Mouse (Mus musculus) spleen, adult 12 weeks (tissue): Measurements from ENCODE around the gene Adarb2.

ENCODE experiments used
- DNase-seq: peaks from one replicate; pipeline ENCODE4 v3.0.0; 2022; ENCODE audit warnings: low spot score

The Adarb2 gene

DNA sequence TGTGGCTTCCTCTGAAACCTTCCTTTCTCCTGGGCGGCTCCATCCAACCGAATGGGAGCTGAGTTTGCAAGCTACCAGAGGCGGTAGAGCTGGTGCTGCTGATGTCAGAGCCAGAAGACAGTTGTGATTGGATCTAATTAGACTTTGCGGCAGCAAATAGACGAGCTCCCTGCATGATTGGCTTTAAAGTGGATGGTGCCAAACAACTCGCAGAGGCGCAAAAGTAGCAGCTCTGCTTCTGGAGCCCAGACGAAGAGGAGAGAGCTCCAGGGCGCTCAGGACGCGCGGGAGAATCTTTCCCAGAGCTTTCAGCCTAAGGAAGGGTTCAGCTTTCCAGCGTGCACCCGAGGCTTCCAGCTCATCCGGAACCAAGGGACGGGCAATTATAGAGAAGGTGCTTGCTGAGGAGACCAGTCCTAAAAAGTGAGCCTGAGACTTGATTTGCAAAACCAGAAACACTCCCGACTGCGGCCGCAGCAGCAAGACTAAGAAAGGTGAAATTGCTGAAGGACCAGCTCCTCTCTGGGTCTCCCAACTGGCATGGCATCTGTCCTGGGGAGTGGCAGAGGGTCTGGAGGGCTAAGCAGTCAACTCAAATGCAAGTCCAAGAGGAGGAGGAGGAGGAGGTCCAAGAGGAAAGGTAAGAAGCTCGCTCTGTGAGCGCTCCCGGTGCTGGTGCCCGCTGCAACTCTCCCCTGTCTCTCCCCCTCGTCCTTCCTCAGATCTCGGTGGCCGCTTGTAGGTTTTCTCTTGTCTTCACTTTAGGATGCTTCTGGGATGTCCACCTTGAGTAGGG is at the start of gene Adarb2:
Adarb2 (plus strand) TSS at position 186 of the 796 bp plus-strand sequence.
- no peak for DNase-seq

DNA sequence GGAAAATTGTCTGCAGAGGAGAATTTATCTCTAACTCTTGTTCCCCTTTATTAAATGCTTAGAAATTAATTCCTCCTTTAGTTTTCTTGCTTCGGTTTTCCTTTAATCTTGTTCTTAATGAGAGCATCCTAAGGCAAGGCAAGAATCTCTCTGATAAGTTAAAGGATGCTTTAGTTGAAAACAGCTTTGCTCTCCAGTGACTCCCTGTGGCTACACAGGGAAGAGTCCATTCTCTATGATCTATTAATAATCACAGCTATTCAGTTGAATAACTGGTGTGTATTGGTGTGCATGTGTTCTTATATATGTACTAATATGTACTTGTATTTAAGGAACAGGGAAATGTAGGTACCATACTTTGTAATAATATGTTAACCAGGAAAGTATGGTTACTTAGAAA is 28.9 kb upstream of the Adarb2 start:
- no peak for DNase-seq

DNA sequence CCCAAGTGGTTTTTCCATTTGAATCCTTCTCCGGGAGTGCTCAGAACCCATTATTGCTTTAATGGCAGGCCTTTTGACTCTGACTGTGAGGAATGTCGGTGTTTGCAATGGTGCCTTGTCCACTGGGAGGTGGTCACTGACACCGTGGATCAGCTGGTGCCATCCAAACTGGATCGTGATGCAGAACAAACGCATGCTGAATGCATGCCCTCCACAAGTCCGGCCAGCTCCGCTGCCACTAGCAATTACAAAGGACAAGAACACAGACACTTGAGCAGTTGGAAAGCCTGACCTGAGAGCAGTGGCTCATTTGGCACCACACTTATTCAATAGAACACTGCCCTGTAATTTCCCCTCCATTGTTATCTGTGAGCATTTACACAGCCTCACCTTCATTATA is 10.7 kb upstream of the Adarb2 start:
- no peak for DNase-seq

DNA sequence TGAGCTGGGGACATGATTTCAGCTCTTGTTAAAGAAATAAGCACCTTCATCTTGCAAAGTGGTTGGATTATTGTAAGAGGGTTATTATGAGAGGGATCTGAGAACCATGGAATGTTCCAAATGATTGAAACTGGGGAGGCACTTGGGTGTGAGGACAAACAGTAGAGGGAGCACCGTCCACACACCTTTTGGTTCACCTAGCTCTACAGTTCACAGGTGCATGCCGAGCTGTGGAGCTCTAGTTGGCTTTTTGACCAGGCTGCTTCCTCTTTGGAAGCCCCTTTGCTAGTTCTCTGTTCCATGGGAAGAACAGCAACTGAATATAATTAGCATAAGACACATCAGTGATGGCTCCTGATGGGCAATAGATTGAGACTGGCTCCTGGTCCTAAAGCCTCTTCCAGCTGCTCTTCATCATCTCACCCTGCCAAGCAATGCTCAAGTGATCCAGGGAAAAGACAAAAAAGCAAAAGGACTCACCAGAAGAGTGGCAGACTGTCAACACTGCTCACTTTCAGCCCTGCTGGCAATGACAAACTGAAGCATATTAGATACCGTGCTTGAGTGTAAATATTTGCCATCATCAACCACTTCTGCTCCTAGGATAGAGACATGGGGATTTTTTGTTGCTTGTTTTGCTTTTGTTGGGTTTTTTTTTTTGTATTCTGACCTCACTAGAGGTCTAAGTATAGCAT is 3.3 kb upstream of the Adarb2 start:
- no peak for DNase-seq

DNA sequence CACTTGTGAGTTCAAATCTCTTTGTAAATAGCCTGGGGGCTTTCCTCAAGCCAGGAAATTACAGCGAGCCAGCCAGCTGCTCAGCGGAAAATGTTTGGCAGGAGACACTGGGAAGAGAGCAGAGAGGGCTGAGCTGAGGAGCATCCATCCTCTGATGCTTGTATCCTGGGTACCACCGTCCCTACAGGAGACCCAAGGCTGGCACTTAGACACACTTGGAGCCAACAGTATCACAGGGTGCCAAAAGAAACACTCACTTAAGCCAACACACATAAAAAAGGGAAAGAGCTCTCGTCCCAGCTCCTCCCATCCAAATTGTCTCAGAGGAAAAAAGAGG is 779 bp downstream of the Adarb2 start:
- no peak for DNase-seq

DNA sequence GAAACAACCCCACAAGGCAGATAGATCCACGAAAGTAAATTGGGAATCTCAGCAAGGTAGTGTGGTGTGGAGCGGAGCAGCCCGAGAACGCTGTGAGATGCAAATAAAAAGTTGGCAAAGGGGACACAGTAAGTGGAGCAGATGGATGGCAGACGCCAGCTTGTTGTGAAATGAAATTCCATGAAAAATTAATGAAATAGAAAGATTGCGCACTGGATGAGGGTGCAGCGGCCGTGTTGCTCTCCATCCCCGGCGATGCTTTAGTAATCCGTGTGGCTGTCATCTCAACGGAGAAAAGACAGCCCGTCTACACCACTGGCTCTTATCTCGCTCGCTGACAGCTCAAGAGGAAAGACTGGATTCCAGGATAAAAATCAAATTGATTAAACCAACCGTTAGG is 4.7 kb downstream of the Adarb2 start:
- no peak for DNase-seq

DNA sequence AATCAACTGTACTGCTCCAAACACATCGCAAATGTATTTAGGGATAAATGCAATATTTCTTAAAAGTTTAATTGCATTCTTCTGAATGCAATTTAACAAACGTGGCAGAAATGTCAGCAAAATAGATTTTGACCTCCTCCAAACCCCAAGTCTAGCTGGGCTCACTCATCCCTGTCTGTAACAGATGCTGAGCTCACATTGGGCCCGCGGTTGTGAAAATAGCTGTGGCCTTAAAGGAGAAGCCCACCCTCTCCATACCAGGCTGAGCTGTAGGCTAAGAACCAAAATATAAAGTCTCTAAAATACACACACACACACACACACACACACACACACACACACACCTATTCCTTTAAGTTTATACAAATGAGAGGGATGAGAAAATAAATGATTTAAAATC is 8.1 kb downstream of the Adarb2 start:
- DNase-seq, result no peak

DNA sequence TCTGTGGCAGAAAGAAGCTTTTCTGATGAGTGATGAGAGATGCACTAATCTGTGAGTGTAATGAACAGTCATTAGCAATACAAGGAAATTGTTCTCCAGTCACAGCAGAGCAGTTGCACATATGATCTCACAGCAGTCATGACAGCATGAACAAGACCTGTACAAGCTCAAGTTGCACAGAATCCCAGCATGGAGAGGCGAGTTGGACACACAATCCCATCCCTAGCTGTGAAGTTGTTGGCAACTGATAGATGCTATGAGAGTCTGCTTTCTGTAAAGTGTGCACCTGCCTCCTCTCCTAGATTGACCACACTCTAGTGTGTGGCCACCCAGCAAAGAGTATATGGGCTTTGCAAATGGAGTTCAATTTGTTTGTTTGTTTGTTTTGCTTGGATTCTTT is 36.2 kb downstream of the Adarb2 start:
- no peak for DNase-seq

DNA sequence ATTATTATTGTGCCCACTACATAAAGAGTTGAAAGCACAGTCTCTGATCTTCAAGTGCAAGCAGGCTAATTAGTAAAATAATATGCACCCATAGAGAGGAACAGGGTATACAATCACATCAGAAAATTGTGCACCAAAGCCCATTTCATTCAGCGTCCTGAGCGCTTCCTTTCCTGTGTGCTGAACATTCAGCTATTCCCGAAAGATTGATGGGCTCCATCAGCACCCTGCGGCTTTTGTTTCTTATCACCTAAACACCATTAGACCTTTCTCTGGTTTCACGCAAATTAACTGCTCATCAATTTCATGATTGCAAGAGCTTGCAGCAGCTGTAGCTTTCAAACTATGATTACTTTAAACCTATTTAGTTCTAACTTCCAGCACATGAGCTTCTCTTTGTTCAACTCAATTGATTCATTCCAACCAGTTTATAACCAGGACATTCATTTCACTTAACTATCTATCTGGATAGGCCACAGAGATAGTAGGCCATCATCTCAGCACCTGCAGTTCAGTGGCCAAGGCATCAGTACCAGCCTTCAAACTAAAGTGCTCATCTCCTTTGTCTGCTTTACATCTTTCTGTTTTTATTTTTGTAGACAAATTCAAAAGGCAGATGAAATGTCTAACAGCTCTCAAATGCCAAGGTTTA is 45.5 kb downstream of the Adarb2 start:
- no peak for DNase-seq

DNA sequence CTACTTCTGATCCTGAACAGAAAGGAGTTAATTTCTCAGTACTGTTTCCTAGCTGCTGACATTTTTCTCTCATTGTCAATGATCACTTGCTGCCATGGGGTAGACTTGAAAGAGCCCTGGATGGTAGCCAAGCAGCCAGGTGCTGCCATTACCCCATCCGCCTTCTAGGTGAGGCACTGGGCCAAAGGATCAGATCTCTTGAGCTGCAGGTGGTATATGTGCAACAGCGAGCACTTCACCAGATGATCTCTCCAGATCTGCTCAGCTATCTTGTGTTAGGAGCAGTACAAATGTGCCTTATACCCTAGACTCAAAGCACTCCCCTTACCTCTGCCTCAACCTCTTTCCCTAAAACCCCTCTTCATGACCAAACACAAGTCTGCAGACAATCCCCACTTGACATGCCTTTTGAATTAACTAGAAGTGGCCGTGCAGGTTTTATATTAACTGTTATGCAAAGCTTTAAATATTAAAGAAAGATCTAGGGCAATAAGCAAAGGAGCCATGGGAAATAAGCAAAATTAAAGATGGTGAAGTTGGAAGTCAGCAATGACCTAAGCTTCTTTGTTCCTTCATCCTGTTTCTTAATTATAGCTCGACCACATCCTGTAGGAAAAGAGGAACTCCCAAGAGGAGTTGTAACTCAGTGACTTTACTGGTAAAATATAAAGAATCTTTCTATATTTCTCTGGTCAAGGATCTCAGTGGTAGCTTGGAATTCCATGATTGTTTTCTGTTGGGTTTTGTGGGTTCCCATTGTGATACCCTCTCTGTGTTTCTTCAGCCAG is 69.7 kb downstream of the Adarb2 start:
- DNase-seq, result no peak

DNA sequence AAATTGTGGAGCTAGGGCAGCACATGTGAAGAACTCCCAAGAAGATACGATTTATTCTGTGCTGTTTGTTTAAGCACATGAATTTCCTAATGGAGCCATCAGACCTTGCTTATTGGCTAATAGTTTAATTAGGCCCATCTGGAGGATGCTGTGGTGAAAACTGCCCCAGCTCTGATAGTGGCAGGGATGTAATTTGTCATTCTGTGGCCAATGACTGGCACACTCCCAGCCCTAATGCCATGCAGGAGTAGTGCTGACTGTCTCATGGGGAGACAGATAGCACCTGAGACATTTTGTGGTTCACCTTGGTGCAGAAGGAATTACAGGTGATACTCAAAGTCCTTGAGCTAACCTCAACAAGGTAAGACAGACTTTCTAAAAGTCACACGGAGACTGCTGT is 80.5 kb downstream of the Adarb2 start:
- DNase-seq, result no peak

DNA sequence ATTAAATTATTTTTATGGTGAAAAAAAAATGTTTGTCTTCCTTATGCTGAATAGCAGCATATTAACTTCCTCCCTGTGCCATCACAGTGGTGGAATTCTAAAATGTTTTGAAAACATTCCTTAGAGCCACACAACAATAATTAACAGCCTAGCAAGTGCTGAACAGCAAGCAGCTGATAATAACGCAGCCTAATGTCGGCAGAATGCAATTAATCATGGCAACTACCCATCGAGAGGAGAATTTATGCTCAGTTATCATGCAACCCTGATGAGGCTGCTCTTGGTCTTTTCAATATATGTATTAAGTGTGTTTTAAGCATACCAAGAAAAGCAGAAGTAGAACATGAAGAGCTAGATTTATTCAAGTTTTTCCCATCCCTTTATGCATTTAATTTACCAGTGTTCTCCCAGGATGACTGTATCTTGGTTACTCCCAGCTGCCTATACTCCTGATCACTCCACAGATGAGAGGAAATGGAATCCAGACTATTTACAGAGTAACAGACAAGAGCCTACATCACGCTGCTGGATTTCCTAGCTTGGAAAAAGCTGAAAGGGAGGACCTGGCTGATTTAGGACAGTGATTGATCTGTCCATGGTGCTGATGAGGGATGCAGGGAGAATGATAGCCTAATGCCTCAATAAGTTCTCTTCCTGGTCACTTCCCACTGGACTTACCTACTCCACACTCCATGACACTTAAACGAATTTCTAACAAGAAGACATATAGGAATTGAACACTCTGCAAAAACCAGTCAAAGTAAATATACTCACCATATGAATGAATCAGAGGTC is 113.9 kb downstream of the Adarb2 start:
- DNase-seq, result no peak

DNA sequence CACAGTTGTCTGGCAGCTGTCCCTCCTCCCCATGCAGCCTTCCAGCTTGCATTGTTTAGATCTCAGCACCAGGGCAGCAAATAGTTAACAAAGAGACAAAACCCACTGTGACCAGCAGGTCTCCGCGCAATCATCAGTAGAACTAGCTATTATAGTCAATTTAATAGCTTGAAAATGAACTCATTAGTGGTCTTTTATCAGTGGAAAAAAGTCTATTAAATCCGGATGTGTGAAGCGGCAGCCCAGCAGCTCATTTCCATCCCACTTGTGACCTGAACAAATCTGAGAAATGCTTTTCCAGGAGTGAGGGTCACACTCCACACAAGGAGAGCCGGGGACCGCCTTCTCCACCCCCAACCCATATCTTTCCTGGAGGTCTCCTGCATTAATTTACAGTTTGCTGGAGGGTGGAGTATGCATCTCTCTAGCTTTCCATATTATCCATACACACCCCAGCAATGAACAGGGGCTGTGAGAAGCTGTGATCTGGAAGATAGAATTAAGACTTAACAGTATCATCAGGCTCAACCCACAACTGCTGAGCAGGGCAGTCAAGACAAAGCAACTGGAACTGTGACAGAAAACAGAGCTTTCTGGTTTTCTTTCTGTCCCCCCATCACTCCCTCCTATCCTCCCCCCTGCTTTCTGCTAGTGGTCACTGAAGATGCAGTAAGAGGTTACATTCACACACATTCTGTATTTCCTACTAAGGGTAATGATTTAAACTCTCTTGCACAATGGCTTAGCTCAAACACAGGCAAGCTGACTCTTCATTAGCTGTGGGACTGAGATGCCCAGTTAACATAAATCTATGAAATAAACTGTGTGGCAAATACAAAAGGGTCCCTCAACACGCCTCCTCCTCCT is 131.2 kb downstream of the Adarb2 start:
- DNase-seq, result no peak

DNA sequence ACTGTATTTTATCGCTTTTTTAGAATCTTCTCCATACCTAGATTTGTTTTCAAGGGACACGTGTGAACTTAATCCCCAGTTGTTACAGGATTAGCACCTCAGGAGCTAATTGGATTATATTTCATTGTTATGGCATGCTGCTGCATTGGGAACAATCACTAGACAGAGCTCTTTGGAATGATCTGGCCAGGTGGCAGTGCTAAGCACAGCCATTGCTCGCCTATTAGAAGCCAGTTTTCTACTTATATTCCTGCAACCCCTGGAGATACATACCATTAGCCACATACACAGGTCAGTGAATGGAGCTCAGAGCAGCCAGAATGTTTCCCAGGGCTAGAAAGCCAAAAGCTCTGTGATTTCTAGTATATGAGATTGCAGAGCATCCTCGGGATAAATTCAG is 131.9 kb downstream of the Adarb2 start:
- DNase-seq, result no peak

DNA sequence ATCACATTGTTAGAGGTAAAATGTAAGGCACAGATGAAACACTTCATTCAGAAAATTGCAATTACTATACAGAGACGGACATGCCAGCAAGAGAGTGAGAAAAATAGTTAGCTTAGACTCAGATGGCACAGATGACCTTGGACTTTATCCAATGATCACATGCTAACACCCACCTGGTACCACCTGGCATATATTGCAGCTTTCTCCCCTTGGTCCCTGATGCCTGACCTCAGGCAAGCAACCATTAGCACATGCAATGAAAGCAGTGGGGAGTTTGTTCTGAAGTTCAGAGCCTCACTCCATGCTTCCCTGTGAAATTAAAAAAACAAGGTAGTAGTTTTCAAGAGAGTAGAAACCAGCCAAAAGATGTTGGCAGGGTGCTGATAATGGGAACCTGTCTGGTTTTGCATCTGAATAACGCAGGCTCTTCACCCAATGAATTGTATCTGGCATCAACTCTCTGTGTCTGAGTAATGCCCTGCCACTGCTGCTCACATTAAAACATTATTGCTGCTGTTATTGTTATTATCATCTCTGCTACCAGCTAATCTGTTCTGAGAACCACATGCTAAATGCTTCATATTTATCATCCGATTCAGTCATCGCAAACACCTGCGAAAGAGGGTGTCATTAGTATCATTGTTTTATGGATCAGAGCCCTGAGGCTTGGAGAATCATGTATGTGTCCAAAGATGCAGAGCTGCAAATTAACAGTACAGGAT is 138.6 kb downstream of the Adarb2 start:
- no peak for DNase-seq

DNA sequence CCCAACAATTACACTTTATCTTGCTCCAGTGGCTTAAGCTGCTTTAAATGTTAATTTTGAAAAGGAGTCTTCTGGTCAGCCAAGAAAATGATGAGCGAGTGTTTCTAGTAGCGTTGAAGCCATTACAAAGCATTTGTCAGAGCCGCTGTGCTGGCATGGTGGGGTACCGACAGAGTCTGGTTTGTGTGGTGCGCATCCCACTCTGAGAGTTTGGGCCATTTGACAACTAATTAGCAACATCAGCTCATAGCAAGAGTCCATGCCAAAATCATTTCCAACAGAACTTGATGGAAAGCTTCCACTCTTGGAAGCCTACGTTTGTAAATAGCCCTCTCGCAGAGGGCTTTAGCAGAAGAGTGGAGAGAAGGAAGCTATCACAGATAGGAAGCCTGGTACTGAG is 144.5 kb downstream of the Adarb2 start:
- no peak for DNase-seq

DNA sequence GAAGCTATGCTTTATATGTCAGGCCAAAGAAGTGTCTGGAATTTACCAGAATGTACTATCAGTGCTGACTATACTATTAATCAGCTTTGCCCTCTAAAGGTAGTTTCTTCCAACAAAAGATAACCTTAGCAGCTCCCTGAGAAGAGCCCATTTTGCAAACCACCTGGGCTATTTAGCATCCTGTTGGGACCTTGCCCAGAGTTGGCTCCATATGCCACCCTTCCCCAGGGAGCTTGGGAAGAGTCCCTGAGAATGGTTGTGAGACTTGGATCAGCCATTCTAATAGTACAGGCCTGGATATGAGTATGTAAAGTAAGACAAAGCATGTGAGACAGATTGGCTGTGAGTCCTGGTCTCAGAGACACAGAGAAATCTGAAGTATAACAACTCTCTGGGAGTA is 149.7 kb downstream of the Adarb2 start:
- DNase-seq, result no peak

DNA sequence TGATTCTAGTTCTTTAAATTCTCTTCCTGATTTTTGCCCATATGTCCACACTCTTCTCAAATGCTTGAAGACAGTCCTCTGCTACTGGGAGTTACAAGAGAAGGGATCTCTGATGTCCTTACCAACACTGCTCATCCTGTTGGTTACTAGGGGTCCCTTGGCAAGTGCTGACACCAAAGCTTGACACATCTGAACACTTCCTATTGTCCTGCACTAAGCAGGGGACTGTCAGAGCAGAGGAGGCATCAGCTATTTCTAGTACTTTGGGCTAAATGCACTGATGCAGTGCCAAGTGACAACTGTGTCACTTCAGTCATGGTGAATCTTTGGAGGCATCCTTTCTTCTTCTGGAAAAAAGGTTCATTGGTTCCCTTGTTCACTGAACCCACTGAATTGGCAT is 150.3 kb downstream of the Adarb2 start:
- no peak for DNase-seq

DNA sequence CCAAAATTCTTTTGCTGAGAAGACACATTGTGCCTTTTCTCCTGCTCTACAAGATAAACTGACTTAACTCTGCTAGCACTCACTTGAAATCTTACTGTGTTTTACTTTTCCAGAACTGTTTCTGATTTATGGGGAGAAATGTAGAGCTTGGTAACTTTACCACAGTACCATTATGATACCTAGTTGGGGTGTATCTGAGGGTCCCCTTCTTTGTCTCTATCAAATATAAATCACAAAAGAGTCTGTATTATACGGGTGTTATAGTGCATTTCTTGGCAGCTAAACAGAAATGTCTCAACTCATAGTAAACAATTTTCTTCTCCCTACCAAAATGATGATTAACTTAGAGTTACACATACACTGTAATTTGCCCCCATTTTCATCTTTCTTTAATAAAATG is 162.9 kb downstream of the Adarb2 start:
- no peak for DNase-seq

DNA sequence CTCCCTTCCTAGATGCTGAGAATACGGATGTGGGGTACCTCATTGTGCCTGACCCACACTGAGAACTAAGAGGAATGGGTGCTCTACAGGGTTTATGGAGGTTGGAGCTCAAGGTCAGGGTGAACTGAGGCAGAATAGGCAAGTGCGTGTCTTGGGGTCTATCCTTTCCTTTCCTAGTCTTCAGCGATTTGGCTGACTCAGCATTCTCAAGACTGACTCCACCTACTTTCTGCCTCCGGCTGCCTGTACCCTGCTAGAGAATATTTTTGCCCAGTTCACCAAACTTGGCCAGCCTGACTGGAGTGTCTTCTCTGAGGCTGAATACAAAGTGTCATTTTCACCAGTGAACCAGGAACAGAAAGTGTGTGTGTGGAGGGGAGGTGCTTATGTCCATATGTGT is 163.4 kb downstream of the Adarb2 start:
- DNase-seq, result no peak
